Mouse (Mus musculus) gastrocnemius, postnatal 25 days (tissue): ENCODE data around the gene Zfr2. TPM values are rescaled to one million over a fixed set of nuclear protein-coding genes. Genes with fewer than 3 reads are reported as not detected.

Experiments
- DNase-seq: peaks from one replicate; pipeline ENCODE4 v3.0.0; 2022
- long read RNA-seq, 2 experiments: library from polyadenylated mRNA; stranded (forward); transcript quantifications; one replicate each; pipeline ENCODE4 v2.0.0; 2021
- total RNA-seq, 2 experiments: library from RNA; stranded (reverse); gene quantifications; 1 replicate in 1 of 2; 2 replicates in 1 of 2; pipeline ENCODE4 v1.2.3; 2021

Zfr2 gene
- 1 to 10 TPM; 1.9 to 3.0 TPM for total RNA-seq
- long read RNA-seq, experiment 1, result 0 reads
- long read RNA-seq, experiment 2, partial matches to known transcripts, result 1 of 3 reads
- long read RNA-seq, experiment 2, other reads (novel, unspliced or antisense), result 1 of 3 reads

DNA sequence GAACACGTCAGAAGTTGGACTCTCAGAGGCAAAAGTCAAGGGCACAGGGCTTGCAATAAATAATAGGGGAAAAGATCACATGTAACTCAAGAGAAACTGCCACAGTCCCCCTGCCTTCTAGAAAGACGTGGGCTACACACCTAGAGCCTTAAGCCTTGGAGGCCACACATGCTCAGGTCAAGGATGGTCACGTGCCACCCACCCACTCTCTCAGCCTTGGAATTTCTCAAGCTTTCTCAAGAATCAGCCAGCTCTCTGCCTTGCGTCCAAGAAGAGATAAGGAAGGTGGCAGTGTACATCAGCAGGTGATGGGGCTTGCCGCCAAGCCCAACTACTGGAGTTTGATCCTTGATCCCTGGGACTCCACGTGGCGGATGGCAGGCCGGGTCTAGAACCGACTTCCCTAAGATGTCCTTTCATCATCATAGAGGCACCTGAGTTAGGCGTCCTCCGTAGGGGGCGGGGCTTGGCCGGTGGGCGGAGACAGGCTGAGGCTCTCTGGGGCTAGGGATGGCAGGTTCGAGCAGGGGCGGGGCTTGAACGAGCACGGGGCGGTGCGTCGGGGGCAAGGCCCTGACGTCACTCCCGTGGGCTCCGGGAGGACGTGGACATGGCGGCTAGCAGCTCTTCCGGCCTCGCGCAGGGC is at the start of gene Zfr2:
TSS of gene Zfr2 (plus strand) at position 576 of the 646 bp plus-strand sequence.
- peak; percentile 78 for DNase-seq

DNA sequence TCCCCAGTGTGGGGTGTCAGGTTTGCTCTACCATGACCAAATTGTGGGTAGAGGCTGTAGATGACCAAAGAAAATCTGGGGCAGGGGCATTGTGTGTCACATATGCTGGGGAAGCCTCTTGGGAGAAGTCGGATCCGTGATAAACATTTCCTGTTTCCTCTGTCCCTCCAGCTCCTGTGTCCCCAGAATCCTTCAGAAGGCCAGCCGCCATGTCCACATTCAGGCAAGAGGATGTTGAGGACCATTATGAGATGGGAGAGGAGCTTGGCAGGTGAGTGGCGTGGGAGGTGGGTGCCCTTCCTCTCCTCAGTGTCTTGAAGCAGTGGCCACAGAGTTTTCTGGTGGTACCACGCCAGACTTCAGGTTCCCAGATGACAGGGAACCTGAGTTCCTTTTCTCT is 49.1 kb upstream of the Zfr2 start, which contains the start of gene 4930442H23Rik:
TSS of gene 4930442H23Rik (minus strand) at position 45 of the 400 bp plus-strand sequence.
- DNase-seq, result no peak

DNA sequence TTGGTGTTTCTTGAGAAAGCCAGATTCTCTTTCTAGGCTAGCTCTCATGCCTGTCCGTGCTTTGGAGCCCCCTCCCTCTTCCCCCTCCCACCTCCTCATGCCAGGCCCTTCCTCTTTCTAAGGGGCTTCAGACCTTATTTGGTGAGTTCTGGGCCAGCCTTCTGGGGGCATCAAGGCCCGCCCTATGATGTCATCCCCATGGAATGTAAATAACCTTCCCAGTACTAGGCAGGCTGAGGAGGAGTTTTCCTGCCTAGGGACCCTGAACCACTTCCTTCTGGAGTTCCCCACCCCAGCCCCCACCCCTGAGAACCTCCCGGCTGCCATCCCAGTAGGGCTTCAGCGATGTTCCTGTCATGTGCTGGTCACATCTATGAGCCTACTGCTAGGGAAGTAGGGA is 48.2 kb upstream of the Zfr2 start:
- no peak for DNase-seq

DNA sequence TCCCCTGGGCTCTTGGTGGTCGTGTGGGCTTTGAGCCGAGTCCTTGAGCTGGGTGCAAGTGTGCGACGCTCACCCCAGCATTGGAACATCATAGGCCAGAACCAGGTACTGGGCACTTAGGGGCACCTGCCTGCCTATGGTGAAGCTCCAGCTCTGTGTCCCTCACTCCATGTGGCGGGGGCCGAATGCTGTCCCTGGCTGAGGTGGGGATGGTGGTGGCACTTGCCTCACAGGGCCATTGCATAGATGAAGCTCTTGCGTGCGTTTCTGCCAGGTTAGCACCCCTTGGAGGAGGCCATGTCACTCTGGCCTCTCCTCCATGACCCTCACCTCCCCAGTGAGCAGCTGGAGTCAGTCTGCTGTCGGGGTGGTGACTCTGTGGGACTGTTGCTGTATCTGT is 45.8 kb upstream of the Zfr2 start:
- DNase-seq, result no peak

DNA sequence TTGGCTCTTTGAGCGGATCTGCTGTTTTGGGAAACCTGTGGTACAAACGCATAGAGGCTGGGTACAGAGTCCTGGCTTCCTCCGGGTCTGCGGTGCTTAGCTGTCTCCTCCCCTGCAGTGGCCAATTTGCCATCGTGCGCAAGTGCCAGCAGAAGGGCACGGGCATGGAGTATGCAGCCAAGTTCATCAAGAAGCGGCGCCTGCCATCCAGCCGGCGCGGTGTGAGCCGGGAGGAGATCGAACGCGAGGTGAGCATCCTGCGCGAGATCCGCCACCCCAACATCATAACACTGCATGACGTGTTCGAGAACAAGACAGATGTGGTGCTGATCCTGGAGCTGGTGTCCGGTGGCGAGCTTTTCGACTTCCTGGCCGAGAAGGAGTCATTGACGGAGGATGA is 43.1 kb upstream of the Zfr2 start:
- no peak for DNase-seq

DNA sequence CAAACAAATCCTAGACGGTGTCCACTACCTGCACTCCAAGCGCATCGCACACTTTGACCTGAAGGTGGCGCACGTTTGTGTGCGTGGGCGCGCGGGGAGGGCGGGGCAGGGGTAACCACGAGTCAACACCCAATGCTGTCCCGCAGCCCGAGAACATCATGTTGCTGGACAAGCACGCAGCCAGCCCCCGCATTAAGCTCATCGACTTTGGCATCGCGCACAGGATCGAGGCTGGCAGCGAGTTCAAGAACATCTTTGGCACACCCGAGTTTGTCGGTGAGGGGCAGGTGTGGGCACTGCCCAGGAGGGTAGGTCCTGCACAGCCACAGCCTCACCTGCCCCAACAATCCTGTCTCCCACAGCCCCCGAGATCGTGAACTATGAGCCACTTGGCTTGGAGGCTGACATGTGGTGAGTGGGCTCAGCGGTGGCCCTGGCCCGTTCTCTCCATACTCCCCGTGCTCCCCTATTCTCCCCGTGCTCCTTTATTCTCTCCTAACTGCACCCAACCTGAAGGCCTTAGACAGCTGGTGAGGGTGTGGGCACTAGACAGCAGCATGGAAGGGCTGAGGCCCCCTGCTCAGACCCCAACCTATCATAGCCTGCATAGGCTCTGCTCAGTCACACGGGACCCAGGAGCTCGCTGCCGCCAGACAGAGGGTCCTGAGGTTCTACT is 42.6 kb upstream of the Zfr2 start:
- DNase-seq, result no peak

DNA sequence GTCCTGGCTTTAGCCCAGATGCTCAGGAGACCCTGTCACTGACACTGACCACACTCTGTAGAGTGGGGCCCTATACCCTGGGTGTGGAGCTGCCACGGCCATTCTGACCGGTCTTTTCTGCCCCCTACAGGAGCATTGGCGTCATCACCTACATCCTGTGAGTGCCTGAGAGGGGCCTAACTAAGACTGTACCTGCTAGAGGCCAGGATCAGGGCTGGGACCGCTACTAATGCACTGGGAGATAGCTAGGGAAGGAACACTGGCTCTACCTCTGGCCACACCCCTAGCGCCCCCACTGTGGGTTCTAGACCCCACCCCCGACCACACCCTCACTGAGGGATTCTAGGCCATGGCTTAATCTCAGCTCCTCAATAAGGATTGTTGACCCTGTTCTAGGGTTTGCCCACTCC is 42.0 kb upstream of the Zfr2 start:
- no peak for DNase-seq

DNA sequence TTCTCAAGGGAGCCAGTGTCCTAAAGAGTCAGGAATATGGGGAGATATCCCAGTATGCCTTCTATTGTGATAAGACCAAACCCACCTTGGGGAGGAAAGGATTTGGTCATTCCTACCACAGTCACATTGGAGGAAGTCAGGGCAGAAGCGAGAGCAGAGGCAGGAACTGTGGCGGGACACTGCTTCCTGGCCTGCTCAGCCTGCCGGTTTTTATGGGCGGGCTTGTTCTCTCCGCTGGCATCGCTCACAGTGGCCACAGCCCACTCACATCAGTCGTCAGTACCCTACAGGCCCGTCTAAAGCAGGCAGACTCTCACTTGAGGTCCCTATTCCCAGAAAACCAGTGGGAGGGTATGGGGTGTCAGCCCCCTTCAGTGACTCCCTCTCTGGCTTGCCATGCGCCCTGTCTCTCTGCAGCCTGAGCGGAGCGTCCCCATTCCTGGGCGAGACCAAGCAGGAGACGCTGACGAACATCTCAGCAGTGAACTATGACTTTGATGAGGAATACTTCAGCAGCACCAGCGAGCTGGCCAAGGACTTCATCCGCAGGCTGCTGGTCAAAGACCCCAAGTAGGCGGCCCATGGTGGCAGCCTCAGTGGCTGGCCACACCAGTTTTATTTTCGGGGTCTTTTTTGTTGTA is 41.5 kb upstream of the Zfr2 start:
- peak; percentile 11 for DNase-seq

DNA sequence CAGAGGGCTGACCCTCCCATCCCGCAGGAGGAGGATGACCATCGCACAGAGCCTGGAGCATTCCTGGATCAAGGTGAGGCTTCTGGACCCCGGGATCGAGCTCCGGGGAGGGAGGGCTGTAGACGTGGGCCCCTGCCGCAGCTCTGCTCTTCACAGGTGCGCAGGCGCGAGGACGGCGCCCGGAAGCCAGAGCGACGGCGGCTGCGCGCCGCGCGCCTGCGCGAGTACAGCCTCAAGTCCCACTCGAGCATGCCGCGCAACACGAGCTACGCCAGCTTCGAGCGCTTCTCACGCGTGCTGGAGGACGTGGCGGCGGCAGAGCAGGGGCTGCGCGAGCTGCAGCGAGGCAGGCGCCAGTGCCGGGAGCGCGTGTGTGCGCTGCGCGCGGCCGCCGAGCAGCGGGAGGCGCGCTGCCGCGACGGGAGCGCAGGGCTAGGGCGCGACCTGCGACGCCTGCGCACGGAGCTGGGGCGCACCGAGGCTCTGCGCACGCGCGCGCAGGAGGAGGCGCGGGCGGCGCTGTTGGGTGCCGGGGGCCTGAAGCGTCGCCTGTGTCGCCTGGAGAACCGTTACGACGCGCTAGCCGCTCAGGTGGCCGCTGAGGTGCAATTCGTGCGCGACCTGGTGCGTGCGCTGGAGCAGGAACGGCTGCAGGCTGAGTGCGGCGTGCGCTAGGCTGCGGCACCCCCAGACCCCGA is 40.5 kb upstream of the Zfr2 start:
- peak; percentile 87 for DNase-seq

DNA sequence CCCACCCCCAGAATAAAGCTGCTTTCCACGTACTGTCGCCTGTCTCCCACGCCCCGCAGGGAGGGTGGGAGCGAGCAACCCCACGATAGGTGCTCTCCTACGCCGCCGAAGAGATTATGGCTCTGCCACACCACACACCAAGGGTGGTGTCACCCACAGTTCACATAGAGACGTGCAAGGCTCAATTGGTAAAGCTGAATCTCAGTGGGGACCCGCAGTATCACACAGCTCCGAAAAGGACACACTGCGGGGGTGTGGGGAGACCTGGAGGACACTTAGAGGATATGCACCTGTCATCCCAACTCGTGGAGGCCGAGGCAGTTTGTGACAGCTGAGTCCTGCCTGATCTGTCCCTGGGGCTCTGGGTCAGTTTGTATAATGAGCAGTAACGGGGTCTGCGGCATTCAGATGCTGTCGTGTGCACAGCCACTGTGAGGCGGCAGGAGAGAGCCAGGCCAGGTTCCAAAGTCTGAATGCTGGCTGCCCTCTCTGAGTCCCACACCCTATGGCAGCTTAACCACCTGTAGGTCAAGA is 39.9 kb upstream of the Zfr2 start:
- DNase-seq, result peak; percentile 61

DNA sequence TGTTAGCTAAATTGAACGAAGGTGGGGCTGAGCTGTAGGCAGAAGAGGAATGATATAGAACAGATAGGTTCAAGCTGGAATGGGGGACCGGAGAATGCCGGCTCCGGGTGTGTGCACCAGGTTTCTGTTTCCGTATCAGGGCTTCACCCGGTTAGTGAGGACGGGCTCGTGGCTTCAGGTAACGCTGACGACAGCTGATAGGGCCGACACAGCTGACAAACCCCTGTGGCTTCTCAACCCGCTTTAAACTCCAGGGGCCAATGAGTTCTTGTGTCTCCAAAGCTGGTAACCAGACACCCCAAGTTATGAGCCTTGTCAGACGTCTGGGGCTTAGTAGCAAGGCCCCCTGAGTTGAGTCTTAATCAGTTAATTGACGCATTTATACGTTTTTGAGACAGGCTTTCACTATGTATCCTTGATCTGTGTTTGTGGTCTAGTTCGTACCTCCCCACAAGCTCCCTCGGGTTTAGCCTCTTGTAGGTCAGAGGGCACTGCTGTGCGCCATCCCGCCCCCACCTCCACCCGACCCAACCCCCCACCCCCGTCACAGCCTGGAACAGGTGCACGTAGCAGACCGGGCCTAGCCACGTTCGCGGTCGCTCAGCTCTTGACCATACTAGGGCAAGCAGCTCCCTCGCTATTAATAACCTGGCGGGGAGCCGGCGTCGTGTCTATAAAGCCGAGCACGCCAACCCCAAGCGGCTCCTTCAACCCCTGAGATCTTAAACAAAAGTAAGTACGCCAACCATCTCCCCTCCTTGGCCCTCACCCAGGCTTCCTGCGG is 38.8 kb upstream of the Zfr2 start:
- DNase-seq, result peak; percentile 85

DNA sequence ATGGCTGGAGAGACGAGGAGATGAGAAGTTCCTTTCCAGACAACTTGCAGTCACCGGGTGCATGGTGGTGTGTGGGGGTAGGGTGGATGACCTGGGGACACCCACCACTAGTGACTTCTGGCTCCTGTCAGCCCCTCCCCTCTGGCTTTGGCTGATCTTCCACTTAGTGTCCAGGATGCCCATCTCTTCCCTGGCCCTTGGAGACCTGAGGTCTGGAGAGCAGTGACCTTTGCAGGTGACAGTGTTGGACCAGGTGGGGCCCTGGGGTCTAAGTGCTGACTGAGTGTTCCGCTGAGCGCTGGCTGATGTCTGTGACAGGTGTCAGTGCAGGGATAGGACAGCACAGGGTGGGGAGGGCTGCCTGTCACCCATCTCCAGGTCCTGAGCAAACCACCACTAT is 37.7 kb upstream of the Zfr2 start:
- peak; percentile 82 for DNase-seq

DNA sequence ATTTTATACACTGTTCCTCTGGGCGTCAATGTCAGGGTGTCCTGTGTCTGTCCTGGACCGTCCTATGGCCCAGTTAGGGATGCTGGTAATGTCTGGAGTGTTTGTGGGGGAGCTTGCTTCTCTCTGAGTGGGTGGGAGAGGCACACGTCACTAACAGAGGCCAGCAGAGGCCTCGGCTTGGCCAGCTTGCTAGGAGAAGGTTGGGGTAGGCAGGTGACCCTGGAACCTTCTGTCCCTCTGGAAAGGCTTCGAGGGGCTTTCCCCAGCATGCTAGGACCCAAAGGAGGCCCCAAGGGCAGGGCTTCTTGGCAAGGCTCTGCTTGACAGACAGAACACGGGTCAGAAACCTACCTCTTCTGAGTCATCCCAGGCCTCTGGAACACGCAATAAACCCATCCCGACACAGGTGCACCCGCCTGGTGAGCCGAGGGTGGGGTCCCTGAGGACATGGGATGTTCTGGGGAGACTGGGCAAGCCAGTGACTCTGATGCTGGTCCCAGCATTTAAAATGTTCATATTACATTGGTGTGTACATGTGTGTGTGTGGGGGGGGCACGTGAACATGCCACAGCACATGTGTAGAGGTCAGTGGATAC is 36.4 kb upstream of the Zfr2 start:
- DNase-seq, result peak; percentile 50

DNA sequence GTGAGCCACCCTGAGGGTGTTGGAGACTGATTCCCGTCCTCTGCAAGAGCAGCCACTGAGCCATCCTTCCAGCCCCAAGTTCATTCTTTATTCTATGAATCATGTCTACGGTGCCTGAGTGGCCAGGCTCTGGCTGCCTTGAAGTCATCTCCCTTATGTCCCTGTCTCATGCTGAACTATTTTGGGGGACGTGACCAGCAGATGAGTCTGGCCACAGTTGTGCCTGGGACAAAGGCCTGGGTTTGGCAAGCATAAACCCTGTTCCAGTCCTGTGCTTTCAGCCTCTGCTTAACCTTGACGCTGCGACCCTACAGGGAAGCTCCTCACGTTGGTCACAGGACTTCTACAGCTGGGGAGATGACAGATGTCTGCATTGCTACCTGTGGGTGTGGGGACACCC is 35.6 kb upstream of the Zfr2 start:
- DNase-seq, result no peak

DNA sequence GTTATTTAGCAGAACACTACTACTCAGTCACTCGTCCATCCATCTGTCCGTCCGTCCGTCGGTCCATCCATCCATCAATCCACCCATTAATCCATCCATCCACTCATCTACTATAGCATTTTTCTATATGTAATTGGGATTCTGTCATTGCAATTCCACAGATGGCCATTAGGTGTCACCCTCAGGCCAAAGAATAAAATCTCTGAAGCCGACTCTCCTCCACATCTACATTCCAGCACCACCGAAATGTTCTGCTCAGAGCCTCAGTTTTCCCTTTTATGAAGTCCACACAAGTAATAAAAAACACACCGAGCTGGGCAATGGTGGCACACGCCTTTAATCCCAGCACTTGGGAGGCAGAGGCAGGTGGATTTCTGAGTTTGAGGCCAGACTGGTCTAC is 34.7 kb upstream of the Zfr2 start:
- DNase-seq, result no peak

DNA sequence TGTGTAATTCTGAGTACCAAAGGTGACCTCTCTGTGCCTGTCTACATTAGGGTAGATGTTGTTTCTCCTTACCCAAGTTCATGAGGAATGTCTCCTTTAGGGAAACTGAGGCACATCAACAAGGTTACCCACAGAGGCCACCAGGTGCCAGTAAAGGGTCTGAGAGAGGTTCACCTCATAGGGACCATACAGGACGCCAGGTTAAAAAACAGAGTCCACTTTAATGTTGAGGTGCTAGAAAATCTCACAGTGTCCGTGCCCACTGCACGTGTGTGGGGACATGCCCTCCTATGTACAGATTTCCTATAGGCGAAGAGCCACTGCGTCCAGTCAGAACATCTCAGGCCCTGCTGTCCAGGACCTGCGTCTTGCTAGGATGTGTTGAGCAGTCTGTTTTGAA is 34.0 kb upstream of the Zfr2 start:
- no peak for DNase-seq

DNA sequence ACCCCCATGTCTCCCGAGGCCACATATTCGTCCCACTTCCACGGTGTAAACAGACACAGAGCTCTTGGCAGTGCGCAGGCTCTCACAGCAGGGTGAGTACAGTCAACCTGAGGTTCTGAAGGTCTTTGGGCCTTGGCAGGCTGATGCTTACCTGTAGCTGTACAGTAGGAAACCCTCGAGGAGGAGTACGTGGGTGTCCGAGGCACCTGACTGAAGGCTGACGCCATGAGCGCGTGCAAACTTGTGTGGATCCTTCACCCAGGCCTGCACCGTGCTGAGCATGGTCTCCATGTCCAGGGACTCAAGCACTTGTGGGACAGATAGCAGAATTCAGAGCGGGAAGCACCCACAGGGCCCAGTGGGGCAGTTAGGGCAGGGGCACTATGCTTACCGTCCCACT is 32.8 kb upstream of the Zfr2 start:
- DNase-seq, result no peak

DNA sequence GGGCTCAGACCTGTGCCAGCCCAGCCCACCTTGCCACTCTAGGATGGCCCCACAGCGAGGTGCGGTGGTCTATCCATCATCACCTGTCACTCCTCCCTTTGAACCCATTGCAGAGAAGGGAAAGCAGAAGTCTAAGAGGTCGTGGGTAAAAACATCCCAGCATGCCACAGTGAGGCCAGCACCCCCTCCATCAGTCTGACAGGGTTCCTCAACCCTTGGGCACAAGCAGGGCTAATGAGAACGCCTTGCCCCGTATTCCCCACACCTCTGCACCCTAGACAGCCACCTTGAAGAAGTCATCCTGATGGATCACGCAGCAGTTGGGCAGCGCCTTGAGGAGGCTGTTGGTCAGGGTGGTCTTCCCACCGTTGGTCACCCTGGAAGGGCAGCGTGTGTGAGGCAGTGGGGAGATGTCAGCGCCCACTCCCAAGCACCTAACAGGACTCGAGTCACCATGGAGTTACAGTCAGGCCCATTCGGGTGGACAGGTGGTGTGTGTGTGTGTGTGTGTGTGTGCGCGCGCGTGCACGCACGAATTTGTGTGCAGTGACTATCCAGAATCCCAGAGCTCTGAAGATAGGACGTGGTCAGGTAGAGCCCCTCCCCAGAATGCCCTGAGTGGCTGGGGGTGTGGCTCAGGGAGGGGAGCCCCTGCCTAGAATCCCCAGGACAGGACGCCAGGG is 32.2 kb upstream of the Zfr2 start:
- no peak for DNase-seq

DNA sequence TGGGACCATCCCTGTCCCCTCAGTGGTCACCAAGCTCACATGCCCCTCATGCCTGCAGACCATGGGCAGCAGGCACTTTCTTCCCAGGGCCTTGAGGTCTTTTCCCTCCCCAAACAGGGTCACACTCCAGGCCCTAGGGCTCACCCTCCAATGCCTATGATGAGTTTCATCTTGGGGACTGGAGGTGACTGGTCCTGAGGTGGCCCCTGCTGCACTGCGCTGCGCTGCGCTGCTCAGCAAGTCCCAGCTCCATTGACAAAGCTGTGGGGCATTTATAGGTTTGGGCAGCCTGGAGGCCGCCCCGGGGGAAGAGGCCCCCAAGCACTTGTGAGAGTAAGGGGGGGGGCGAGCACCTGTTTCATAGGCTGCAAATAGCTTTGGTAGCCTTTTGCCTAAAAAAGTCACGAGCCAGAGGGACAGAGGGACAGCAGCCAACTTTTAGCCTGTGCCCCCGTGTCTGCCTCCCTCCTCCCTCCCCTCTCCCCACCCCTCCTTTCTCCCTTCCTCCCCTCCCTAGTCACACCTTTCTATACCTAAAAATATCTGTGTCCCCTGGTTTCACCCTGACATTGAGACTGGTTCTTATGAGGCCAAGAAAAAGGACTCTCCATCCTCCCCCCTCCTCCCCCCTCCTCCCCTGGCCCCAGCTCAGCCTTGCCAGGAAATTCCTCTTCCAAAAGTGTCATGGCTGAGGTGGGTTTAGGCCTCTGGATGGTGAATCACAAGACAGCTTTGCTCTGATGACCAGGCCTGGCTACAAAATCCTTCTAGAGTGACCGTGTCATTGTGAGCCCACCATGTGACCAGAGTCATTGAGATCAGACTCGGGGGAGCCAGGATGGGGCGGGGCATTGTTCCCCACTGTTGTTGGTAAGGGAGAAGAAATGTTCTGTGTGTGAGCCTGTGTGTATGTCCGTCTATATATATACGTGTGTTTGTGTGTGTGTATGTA is 30.9 kb upstream of the Zfr2 start, which contains the start of gene Nmrk2:
TSS of gene Nmrk2 (minus strand) at position 245 of the 952 bp plus-strand sequence.
- peak; percentile 80 for DNase-seq
